Mouse (Mus musculus): Measurements from ENCODE around the gene Dtymk. TPM values are rescaled to one million over a fixed set of nuclear protein-coding genes. Genes with fewer than 3 reads are reported as not detected.
A peak's percentile ranks its signal among the peaks of the same experiment; 100 is the strongest.

The Dtymk gene
- polyA plus RNA-seq, 1 experiment from 2014 or later = 246 TPM

DNA sequence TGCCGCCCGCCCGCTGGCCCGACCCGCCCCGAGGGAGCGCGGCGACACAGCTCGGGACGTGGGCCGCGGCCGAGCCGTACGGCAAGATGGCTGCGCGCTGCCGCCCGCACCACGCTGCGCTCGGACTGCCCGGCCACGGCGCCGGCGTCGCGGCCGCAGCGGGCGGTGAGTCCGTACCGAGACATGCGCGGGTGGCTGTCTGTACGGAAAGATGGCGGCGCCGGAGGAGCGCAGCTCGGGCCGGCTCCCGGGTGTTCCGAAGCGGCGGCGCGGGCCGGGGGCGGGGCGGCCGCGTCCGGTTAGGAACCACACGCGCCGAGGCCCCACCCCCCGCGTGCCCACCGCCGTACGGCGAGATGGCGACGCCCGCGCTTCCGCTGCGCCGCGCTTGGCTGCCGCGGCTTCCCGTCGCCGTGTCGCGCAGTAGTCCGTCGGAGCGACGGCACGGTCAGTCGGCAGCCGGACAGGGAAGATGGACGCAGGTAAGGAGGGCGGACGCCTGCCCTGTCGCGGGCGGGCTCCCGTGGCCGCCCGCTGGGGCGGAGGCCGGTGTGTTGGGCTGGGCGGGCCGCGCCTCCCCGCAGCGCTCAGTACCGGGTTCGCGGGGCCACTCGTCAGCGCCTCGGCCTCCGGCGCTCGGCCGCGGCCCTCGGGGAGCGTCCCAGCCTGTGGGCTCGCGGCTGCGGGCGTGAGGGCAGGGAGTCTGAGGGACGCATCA, 47.0 kb downstream of the Dtymk start, which contains the start of gene Thap4:
Thap4 (minus strand) TSS at position 292 of the 718 bp plus-strand sequence.
- H3K4me1 ChIP-seq = peaks cover 31% of the 10 kb centered on the region
- no peaks in the 10 kb centered on the region for H3K9me3 ChIP-seq
- H3K27ac ChIP-seq = peak within 1 kb of the TSS; percentile 90
- peak within 1 kb of the TSS; percentile 86 for H3K4me2 ChIP-seq
- WGBS = under 1% methylated on average over 105 of the region's 121 CpGs
- H3K9ac ChIP-seq = peak within 1 kb of the TSS; percentile 84
- H3K4me3 ChIP-seq (replicated peaks) = peak within 1 kb of the TSS; percentile 85
- peaks cover 7% of the 10 kb centered on the region for H3K36me3 ChIP-seq (replicated peaks)
- H3K27me3 ChIP-seq = no peaks in the 10 kb centered on the region
- peak; percentile 95 for ATAC-seq (ENCODE audit: low FRiP score)

DNA sequence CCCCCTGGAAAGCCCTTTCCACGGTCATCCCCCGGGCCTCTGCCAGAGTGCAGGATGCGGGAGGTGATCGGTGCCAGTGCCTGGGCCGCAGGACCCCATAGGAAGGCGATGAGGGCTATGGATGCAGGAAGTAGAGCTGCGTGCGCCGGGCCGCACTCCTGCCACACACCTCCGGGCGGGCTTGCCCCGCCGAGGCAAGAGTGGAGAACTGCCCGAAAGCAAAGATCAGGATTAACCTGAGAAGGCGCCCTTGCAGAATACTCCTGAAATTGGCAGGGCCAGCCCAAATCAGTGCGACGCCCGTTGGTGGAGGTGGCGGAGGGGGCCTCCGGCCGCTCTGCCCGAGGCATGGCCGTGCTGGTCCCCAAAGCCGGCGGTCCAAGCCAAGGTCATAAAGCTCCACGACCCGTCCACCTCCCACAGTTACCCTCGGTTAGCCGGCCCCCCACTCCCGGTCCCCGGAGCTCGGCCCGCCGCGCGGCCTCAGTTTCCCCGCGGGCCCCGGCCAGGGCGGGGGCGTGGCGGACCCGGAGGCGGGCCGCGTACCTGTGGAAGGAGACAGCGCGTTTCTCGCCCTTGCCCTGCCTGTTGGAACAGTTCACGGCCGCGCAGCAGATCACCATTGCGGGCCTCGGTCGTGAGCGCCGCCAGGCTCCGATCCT, 47.7 kb downstream of the Dtymk start:
- Histone ChIP-seq H3K36me3 (replicated peaks) (peaks cover 14% of the 10 kb centered on the region), H3K9ac (peak overlapping the region; percentile 84), H3K27me3 (no peaks in the 10 kb centered on the region), H3K4me3 (replicated peaks) (peak overlapping the region; percentile 85), H3K9me3 (no peaks in the 10 kb centered on the region), H3K4me2 (peak overlapping the region; percentile 86), H3K4me1 (peaks cover 31% of the 10 kb centered on the region), H3K27ac (peak overlapping the region; percentile 90)
- peak; percentile 55 for ATAC-seq (ENCODE audit: low FRiP score)
- WGBS = under 1% methylated on average over 59 of the region's 59 CpGs

DNA sequence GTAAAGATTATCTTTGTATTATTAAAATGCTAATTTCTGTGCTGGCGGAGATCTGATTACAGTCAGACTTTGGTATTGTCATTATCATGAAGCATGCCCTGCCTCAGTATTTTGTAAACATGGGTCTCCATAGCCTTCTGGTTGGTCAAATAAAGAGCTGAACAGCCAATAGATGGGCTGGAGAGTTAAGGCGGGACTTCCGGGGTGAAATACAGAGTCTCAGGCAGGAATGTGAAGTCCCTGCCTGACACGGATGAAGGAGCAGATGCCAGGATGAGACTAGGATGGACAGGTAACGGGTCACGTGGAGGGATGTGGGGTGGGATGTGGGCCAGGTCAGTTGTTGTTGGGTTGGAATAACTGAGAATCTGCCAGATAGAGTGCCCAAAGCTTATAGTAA, 50.4 kb downstream of the Dtymk start, which contains the start of gene Atg4b:
Atg4b (plus strand) TSS at position 211 of the 400 bp plus-strand sequence.
- 77% methylated on average over 6 of the region's 6 CpGs for WGBS
- no peak within 1 kb of the TSS for H3K4me3 ChIP-seq (replicated peaks)
- H3K4me2 ChIP-seq = no peak within 1 kb of the TSS
- no peak for ATAC-seq (ENCODE audit: low FRiP score)
- H3K36me3 ChIP-seq (replicated peaks) = peaks cover 19% of the 10 kb centered on the region
- H3K9ac ChIP-seq = no peak within 1 kb of the TSS
- H3K4me1 ChIP-seq = peaks cover 23% of the 10 kb centered on the region
- no peaks in the 10 kb centered on the region for H3K9me3 ChIP-seq
- no peak within 1 kb of the TSS for H3K27ac ChIP-seq
- no peaks in the 10 kb centered on the region for H3K27me3 ChIP-seq

DNA sequence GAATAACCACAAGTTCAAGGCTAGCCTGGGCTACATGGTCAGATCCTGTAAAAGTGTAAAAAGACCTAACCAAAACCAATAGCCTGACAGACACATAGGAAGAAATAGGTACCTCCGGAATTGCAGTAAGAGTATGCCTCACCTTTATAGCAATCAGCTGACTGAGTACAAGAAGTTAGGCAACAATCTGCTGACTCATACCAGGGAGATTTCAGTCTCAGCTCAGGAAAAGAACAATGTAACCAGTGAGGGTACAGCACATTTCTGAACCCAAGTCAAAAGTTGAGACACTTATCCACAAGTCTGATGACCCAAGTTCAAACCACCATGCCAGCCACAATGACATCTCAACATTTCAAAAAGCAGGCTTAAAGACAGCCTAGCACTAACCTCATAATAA, 53.2 kb downstream of the Dtymk start:
- Histone ChIP-seq H3K4me1 (peaks cover 9% of the 10 kb centered on the region), H3K27me3 (no peaks in the 10 kb centered on the region), H3K27ac (no peak overlapping the region), H3K9ac (no peak overlapping the region), H3K9me3 (no peaks in the 10 kb centered on the region), H3K4me2 (no peak overlapping the region), H3K36me3 (replicated peaks) (peaks cover 23% of the 10 kb centered on the region), H3K4me3 (replicated peaks) (no peak overlapping the region)
- no peak for ATAC-seq (ENCODE audit: low FRiP score)
- WGBS = 96% methylated on average over 1 of the region's 1 CpGs

DNA sequence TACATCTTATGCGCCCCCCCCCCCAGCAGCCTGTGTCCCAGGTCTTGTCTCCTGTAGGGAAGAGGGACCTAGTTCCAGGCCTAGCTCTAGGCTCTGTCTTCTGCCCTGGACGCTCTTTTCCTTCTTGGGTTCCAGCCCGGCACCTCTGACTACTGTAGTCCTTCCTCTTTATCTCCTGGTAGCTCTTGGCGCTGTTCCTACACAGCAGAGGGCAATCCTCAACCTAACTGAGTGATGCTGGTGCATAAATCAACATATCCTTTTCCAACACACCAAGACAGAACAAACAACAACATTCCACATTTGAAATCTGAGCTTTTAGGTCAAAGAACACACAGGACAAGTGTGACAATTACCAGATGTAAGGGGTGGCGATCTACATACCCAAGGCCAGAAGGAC, 55.6 kb downstream of the Dtymk start:
- Histone ChIP-seq H3K4me1 (no peaks in the 10 kb centered on the region), H3K27me3 (no peaks in the 10 kb centered on the region), H3K36me3 (replicated peaks) (peaks cover 27% of the 10 kb centered on the region), H3K9ac (no peak overlapping the region), H3K9me3 (no peaks in the 10 kb centered on the region), H3K4me2 (no peak overlapping the region), H3K4me3 (replicated peaks) (no peak overlapping the region), H3K27ac (no peak overlapping the region)
- 97% methylated on average over 5 of the region's 5 CpGs for WGBS
- no peak for ATAC-seq (ENCODE audit: low FRiP score)

DNA sequence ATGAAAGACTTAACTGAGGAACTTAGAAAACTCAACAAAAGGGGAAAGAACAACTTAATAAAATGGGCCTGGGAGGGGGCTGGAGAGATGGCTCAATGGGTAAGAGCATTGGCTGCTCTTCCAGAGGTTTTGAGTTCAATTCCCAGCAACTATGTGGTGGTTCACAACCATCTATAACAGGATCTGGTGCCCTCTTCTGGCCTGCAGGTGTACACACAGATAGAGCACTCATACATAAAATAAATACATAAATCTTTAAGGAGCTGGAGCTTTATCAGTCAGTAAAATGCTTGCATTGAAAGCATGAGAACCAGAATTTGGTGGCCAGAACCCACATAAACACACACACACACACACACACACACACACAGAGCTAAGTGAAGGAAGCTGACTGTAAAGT, 58.8 kb downstream of the Dtymk start:
- H3K27ac ChIP-seq = no peak overlapping the region
- no peak for ATAC-seq (ENCODE audit: low FRiP score)
- no peaks in the 10 kb centered on the region for H3K9me3 ChIP-seq
- no peaks in the 10 kb centered on the region for H3K4me1 ChIP-seq
- H3K9ac ChIP-seq = no peak overlapping the region
- peaks cover 8% of the 10 kb centered on the region; the same call in 1 of the 2 replicates for H3K36me3 ChIP-seq (replicated peaks)
- H3K4me3 ChIP-seq (replicated peaks) = no peak overlapping the region
- H3K4me2 ChIP-seq = no peak overlapping the region
- no peaks in the 10 kb centered on the region for H3K27me3 ChIP-seq

Other genes starting within 250 kb of the Dtymk start
- 202 and 216 TPM in 2 replicates for gene Stk25, start 143.3 kb downstream of the Dtymk start, polyA plus RNA-seq (2016; fragmentation: Nextera tagmentation; extraction: Ambion mirVana)
- gene Bok, start 116.3 kb downstream of the Dtymk start, polyA plus RNA-seq (2016; fragmentation: Nextera tagmentation; extraction: Ambion mirVana) = 50.8 and 57.6 TPM in 2 replicates
- gene Atg4b, start 50.4 kb downstream of the Dtymk start, polyA plus RNA-seq (2016; fragmentation: Nextera tagmentation; extraction: Ambion mirVana) = 102 and 113 TPM in 2 replicates
- 35.9 and 36.7 TPM in 2 replicates for gene Thap4, start 47.1 kb downstream of the Dtymk start, polyA plus RNA-seq (2016; fragmentation: Nextera tagmentation; extraction: Ambion mirVana)
- 19.4 and 20.9 TPM in 2 replicates for gene Ing5, start 2.0 kb upstream of the Dtymk start, polyA plus RNA-seq (2016; fragmentation: Nextera tagmentation; extraction: Ambion mirVana)
- gene D2hgdh, start 23.0 kb upstream of the Dtymk start, polyA plus RNA-seq (2016; fragmentation: Nextera tagmentation; extraction: Ambion mirVana) = 13.2 and 13.9 TPM in 2 replicates
- not detected in 2 replicates for gene Gal3st2, start 59.4 kb upstream of the Dtymk start, polyA plus RNA-seq (2016; fragmentation: Nextera tagmentation; extraction: Ambion mirVana)
- 0.10 TPM in 1 of 2 replicates, not detected in the other for gene Gal3st2b, start 116.4 kb upstream of the Dtymk start, polyA plus RNA-seq (2016; fragmentation: Nextera tagmentation; extraction: Ambion mirVana)
- gene Gal3st2c, start 188.6 kb upstream of the Dtymk start, polyA plus RNA-seq (2016; fragmentation: Nextera tagmentation; extraction: Ambion mirVana) = not detected in 2 replicates
- not detected in 2 replicates for gene Neu4, start 218.5 kb upstream of the Dtymk start, polyA plus RNA-seq (2016; fragmentation: Nextera tagmentation; extraction: Ambion mirVana)